Mouse (Mus musculus) gastrocnemius, postnatal 25 days (tissue): Measurements from ENCODE around the gene D16Ertd472e. TPM values are rescaled to one million over a fixed set of nuclear protein-coding genes. Genes with fewer than 3 reads are reported as not detected.
"Not testable (repeated sequence)": the region's sequence is repeated elsewhere in the genome, so short reads cannot be mapped to it uniquely, and the experiment has no call there.

Source experiments
- DNase-seq: peaks from one replicate; pipeline ENCODE4 v3.0.0; 2022
- total RNA-seq, 2 experiments: library from RNA; stranded (reverse); gene quantifications; 1 replicate in 1 of 2; 2 replicates in 1 of 2; pipeline ENCODE4 v1.2.3; 2021

D16Ertd472e gene
- total RNA-seq, 2 experiments from 2014 or later: 3.4 to 4.1 TPM

DNA sequence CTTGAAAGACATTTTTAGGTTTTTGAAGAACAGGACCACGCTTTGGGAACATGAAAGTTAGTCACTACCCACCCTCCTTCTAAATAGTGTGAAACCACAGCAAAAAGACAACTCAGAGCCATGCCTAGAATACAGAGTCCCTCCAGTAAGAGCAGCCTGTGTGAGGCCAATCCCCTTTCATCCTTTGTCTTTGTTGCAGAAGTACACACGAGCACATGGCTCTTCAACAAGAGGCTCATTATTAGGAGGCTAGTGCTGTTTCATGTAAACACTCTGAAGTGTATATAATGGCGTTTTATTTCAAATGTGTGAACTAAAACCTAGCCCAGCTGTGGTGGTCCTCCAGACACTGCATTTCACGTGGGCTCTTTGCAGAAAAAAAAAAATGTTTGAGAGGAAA, 3.5 kb downstream of the D16Ertd472e start:
- no peak for DNase-seq

GRCm38 (mm10) chr16:78564110-78564821, 12.2 kb downstream of the D16Ertd472e start:
- no peak for DNase-seq

DNA sequence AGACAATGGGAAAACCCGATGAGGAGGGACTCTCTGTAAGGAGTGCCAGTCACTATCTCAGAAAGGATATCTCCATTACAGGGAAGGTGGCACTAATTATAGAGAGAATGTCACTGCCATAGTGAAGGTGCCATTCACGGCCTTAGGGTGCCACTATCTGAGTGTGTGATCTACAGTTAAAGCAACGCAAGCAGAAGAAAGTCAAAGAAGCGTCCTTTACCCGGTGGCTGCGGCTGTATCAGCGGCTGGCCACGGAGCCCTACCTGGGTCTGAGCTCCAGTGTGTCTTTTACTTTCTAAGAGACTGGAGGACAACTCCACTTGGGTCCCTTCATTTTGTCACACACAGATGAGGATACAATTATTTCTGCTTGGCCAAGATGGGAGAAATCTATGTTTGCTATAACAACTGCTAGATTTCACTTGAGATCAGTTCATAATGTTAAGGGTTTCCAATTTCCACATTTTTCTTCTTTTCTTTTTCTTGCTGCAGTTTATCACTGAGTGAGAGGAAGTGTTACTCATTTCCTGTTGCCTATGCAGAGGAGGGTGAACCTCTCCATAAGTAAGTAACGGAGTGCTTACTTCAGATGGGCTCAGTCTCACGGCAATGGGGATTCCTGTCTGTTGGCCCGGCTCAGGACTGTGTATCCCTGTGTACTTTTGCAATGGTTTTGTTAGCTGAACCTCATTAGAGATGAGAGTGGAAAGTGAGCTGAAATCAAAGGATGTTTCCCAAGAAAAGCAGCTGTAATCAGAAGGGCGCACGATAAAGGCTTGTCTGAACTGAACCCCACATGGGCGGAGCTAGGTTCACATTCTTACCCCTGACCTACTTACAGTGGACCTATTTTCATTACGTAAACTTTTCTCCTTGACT, 13.2 kb downstream of the D16Ertd472e start:
- no peak for DNase-seq

DNA sequence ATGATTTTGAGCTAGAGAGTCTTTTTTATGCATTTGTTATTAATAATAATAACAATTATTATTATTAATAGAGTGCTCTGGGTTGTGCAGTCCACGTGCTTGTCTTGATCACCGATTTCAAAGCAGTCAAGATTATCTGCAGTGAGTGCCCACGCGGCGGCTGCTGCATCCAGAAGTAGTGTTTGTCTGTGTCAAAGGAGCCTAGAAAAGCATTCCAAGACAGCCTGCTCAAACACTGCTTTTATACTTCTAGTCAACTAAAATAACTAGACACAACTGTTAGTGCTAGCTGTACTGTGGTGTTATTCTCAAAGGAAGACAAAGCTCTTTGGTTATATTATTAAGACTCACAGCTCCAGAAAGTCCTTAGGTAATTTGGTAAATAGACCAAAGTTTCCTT, 15.9 kb downstream of the D16Ertd472e start:
- no peak for DNase-seq

DNA sequence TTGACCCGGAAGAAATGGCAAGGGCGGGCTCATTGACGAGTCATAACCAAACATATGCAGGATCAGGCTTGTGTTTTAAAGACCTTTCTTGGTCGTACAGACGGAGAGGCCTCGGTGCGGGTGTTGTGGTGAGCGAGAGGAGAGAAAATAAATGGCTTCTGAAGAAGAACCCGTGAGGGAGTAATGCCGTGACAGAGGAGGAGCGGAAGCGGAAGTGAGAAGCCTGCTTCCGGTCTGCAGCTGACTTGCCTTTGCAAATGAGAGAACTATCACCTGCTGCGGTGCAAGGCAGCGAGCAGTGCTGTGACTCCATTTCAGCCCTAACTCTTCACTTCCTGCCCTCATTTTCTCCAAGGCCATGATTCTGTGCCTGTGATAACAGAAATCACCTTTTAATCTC, 16.4 kb downstream of the D16Ertd472e start:
- no peak for DNase-seq

GRCm38 (mm10) chr16:78557573-78557972, 18.9 kb downstream of the D16Ertd472e start:
- DNase-seq: no peak

GRCm38 (mm10) chr16:78554911-78555648, 21.4 kb downstream of the D16Ertd472e start:
- DNase-seq: no peak

GRCm38 (mm10) chr16:78547367-78547766, 29.1 kb downstream of the D16Ertd472e start:
- DNase-seq: no peak

GRCm38 (mm10) chr16:78546529-78546928, 30.0 kb downstream of the D16Ertd472e start:
- DNase-seq: no peak

DNA sequence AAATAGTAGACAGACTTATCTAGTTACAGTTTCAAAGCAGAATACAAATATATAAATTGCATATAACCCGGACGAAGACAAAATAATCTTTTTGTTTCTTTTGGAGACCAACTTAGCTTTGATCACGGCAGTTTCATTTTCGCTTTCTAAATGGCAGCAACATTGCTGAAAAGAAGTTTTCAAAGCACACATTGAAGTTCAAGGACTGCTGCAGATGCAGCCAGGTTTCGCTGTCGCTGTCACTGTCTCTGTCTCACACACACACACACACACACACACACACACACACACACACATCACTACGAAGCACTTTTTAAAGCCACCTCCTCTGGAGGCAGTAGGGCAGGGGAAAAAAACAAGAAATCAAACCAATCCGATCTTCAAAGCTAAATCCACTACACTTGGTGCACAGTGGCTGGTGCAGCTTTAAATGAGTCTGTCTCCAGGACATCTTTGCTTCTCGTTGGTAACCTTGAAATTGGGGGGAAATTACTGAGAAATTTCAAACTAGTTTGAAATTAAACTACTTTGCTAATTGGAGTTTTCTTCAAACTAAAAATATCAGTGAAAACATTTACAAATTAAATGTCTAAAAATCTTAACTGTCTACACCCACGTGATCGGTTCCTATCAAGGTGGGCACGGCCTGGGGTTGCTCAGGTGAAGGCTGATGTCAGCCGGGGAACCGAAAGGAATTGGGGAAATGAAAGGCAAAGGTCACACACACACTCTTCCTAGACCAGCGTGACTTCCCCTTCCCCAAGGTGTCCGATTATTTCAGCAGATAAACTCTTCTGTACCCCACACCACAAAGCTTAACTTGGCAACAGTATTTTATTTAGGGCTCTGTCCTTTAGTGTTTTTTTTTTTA, 35.9 kb downstream of the D16Ertd472e start:
- no peak for DNase-seq

DNA sequence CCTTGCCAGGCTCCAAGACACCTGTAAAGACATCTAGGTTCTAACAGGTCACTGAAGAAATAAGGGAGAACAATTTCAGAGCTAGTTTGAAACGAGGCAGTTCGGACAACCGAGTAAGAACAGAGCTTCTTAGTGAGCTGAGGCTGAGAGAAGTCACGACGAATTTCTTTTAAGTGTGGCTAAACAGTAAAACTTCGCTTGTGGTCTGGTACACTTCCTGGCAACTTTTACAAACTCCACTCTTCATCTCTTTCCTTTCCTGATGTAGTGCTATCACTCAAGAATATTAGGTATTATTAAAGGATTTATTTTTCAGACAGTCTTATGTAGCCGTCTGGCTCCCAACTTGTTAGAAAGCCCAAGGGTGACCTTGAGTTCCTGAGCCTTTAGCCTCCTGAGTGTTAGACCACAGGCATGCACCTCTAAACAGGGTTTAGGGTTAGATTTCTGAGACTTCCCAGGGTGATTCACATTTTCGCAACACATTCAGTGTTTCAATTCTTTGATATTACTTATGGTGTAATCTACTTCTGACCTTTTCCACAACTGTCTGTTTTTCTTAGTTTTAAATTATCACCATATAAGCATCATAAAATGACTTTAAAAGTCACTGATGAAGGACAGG, 38.6 kb downstream of the D16Ertd472e start:
- no peak for DNase-seq

DNA sequence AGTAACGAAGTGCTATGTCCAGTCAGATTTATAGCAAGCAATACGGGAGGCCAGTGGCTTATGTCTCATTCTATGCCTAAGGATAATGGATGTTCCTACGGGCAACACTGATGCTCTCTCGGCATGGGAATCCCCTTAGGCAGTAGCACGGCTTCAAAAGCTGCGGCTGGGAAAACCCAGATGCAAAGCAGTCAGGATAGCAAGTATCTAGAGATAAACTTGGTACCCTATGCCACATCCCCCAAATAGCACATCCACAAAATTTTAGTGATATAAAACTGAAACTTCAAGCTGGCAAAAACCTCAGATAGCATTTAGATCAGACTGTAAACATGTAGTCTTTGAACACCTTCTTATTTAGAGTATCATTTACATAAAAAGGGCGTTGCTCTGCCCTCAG, 39.2 kb downstream of the D16Ertd472e start:
- DNase-seq: no peak

DNA sequence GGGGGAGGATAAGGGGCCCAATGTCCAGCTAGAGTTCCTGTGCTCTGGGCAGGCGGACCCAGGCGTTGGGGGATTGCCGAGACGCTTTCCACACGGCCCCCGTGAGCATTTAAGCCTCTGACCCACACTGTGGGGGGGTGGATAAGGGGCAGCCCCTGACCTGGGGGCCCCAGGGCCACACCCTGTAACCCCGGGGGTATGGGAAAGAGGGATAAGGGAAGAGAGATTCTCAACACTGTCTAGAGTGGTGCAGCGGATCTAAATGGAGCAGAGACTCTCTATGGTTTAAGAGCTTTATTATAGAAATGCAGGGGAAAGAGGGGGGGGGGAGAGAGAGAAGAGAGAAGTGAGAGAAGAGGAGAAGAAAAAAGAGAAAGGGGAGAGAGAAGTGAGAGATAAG, 42.0 kb downstream of the D16Ertd472e start:
- DNase-seq: no peak

- no peak for DNase-seq
Measured at GRCm38 (mm10) chr16:78531957-78532605, 44.4 kb downstream of the D16Ertd472e start.

GRCm38 (mm10) chr16:78522974-78523373, 53.5 kb downstream of the D16Ertd472e start:
- no peak for DNase-seq

DNA sequence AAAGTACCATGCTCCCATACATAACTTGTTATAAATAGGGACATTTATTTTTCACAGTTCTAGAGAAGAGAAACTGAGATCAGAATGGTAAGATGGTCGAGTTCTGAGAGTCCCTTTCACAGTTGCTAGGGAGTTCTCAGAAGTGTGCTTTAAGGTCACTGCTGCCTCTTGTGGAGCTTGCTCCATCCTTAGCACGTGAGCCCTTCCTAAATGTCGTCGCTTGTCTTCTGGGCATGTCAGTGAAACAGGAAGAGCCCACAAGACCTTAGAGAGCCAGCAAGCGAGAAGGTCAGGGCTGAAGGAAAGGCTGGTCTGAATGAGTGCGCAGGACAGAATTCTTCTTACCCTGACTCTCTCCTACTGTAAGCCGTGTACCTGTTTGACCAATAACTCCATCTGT, 57.8 kb downstream of the D16Ertd472e start:
- DNase-seq: no peak

DNA sequence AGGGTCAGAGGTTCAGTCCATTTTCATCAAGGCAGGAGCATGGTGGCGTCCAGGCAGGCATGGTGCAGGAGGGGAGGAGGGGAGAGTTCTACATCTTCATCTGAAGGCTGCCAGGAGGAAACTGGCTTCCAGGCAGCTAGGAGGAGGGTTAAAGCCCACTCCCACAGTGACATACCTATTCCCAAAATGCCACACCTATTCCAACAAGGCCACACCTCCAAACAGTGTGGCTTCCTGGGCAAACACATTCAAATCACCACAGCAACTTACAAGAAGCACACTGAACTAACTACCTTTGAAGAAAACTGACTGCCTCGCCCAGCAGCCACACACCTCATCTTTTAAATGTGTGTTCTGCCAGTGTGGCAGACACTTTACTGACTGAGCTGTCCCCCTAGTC, 59.3 kb downstream of the D16Ertd472e start:
- no peak for DNase-seq

DNA sequence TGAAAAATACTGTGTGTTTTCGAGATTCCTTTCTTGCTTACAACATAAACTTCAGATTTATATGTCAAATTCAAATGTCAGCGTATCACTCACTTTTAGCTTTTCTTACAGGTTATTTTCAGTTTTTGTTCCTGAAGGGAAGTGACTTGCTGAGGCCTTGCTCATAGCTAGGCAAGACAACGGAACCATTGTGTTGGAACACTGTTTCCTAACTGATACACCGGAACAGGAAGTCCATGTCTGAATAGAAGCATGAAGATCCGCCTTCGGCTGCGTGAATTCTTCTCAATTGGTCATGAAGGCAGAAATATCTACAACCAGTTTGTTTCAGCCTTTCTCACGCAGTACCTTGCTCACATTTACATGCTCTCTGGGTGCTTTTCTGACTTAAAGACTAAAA, 65.0 kb downstream of the D16Ertd472e start:
- DNase-seq: no peak

GRCm38 (mm10) chr16:78502492-78502891, 74.0 kb downstream of the D16Ertd472e start:
- no peak for DNase-seq

GRCm38 (mm10) chr16:78492696-78493095, 83.8 kb downstream of the D16Ertd472e start:
- DNase-seq: not testable (repeated sequence)

DNA sequence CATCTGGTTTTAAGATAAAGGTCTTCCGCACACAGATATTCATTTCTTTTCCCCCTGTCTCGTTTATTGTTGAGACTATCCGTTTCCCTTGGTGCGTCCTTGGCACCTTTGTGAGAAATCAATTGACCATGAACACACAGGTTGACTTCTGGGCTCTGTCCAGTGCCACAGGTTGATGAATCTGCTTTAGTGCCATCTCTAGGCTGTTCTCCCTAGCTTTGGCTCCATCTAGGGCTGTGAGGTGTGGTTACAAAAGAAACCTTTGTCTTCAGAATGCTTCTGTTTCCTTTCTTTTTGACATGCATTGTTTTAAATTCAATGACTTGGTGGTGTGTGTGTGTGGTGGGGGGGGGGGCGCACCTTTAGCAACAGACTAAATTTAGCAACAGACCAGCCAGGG, 85.7 kb downstream of the D16Ertd472e start:
- DNase-seq: no peak
